Comparison of ENCODE assay signal across 9 mouse cellular contexts in the genomic region with DNA sequence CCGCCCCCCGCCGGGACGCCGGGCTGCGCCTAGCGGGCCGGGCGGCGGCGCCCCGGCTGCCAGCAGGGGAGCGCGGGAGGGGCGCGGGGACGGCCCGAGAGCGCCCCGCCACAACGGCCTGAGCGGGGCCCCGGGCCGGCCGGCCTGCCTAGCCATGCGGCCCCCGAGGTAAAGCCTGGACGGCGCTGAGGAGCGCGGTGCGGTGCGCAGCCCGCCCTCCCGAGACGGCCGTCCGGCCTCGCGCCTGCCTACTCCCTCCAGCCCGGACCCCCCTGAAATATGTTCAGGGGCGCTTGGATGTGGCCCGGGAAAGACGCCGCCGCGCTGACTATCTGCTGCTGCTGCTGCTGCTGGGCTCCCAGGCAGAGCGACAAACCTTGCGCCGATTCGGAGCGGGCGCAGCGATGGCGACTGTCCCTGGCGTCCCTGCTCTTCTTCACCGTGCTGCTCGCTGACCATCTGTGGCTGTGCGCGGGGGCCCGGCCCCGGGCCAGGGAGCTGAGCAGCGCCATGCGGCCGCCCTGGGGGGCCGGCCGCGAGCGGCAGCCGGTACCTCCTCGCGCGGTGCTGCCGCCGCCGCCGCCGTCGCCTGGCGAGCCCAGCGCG. TPM values are rescaled to one million over a fixed set of nuclear protein-coding genes. Genes with fewer than 3 reads are reported as not detected.
DNase-seq lines count a peak whose midpoint lies in the region; ATAC-seq and TF ChIP-seq lines count a peak whose summit lies in the region.
"Had no signal": no experiment of that assay in that cellular context is flagged by ENCODE, and none has a peak within 500 bp of the region (broad histone marks: within the 10 kb centered on the region; RNA-seq: fewer than 3 reads in every experiment).

A gene (plus strand): TSS at position 232 of the 606 bp plus-strand sequence.

- H3K27ac ChIP-seq in heart, embryonic 10.5 days: no peak within 1 kb of the TSS
- no peak within 1 kb of the TSS for H3K27ac ChIP-seq in testis, adult 2 months (ENCODE audit: control insufficient read depth, insufficient read depth, low read depth, low read length)
- H3K27ac ChIP-seq in hindbrain, embryonic 16.5 days (ENCODE audit: low read depth, low read length): peak within 1 kb of the TSS; percentile 66
- no peak within 1 kb of the TSS for H3K27ac ChIP-seq in liver, postnatal 0 days (ENCODE audit: low read depth)

- no peak for TF ChIP-seq CTCF in testis, adult 2 months (IDR thresholded peaks at IDR 0.05; ENCODE audit: control insufficient read depth, insufficient read depth, insufficient replicate concordance, low read depth, low read length)
- no peak for TF ChIP-seq CTCF in liver, postnatal 0 days (IDR thresholded peaks at IDR 0.05; ENCODE audit: low read depth)

- WGBS in heart, embryonic 10.5 days: 28% methylated on average over 64 of the region's 82 CpGs
- WGBS in hindbrain, embryonic 16.5 days: 15% methylated on average over 15 of the region's 82 CpGs
- 23% methylated on average over 37 of the region's 82 CpGs for WGBS in liver, postnatal 0 days (ENCODE audit: insufficient replicate concordance)

- no peak for TF ChIP-seq POLR2A in testis, adult 2 months (IDR thresholded peaks at IDR 0.05; ENCODE audit: control insufficient read depth, low read depth, low read length)

- no peaks in the 10 kb centered on the region for H3K36me3 ChIP-seq in heart, embryonic 10.5 days
- no peaks in the 10 kb centered on the region for H3K36me3 ChIP-seq in testis, adult 2 months (ENCODE audit: control insufficient read depth, insufficient read depth, low read length)
- H3K36me3 ChIP-seq in hindbrain, embryonic 16.5 days (ENCODE audit: control insufficient read depth, insufficient read depth, low read length): no peaks in the 10 kb centered on the region
- H3K36me3 ChIP-seq in liver, postnatal 0 days (replicated peaks; ENCODE audit: insufficient read depth, low read length): no peaks in the 10 kb centered on the region
- H3K36me3 ChIP-seq: G1E had no signal

- H3K9ac ChIP-seq in hindbrain, embryonic 16.5 days (ENCODE audit: low read depth, low read length): peak within 1 kb of the TSS; percentile 69
- H3K9ac ChIP-seq in liver, postnatal 0 days (replicated peaks): no peak within 1 kb of the TSS

- H3K27me3 ChIP-seq in heart, embryonic 10.5 days (ENCODE audit: insufficient read depth, poor library complexity, severe bottlenecking): peaks cover 74% of the 10 kb centered on the region
- H3K27me3 ChIP-seq in testis, adult 2 months (ENCODE audit: control insufficient read depth, insufficient read depth, low read length): no peaks in the 10 kb centered on the region
- H3K27me3 ChIP-seq in hindbrain, embryonic 16.5 days (replicated peaks; ENCODE audit: control insufficient read depth, insufficient read depth, low read length): 0 out of 2 replicates have a peak, but pooled peaks cover 2% of the 10 kb centered on the region
- H3K27me3 ChIP-seq in liver, postnatal 0 days (ENCODE audit: insufficient read depth, low read length): peaks cover 31% of the 10 kb centered on the region

- ATAC-seq in hindbrain, embryonic 16.5 days: peak; percentile 38; the same call in 1 of the 2 replicates
- ATAC-seq in liver, postnatal 0 days: no peak
- ATAC-seq in activated CD4-positive, CD25-positive, alpha-beta regulatory T cell, adult 4 months: no peak

- peak within 1 kb of the TSS; percentile 62 for H3K4me3 ChIP-seq in heart, embryonic 10.5 days
- H3K4me3 ChIP-seq in testis, adult 2 months (ENCODE audit: control insufficient read depth, low read depth, low read length): peak within 1 kb of the TSS; percentile 79
- H3K4me3 ChIP-seq in hindbrain, embryonic 16.5 days (ENCODE audit: low read length): peak within 1 kb of the TSS; percentile 65
- peak within 1 kb of the TSS; percentile 36 for H3K4me3 ChIP-seq in liver, postnatal 0 days (ENCODE audit: low read depth, low read length)

- H3K4me1 ChIP-seq in heart, embryonic 10.5 days: no peaks in the 10 kb centered on the region
- peaks cover 5% of the 10 kb centered on the region for H3K4me1 ChIP-seq in testis, adult 2 months (ENCODE audit: control insufficient read depth, insufficient read depth, low read length)
- no peaks in the 10 kb centered on the region for H3K4me1 ChIP-seq in hindbrain, embryonic 16.5 days (ENCODE audit: control insufficient read depth, insufficient read depth, low read depth, low read length)
- H3K4me1 ChIP-seq in liver, postnatal 0 days (ENCODE audit: insufficient read depth): no peaks in the 10 kb centered on the region

- peak within 1 kb of the TSS; percentile 66 for H3K4me2 ChIP-seq in hindbrain, embryonic 16.5 days (ENCODE audit: low read length)
- H3K4me2 ChIP-seq in liver, postnatal 0 days (ENCODE audit: low read depth, low read length): peak within 1 kb of the TSS; percentile 66

- H3K9me3 ChIP-seq in heart, embryonic 10.5 days: no peaks in the 10 kb centered on the region
- no peaks in the 10 kb centered on the region for H3K9me3 ChIP-seq in hindbrain, embryonic 16.5 days (ENCODE audit: control insufficient read depth, low read length)
- H3K9me3 ChIP-seq in liver, postnatal 0 days (ENCODE audit: low read length): no peaks in the 10 kb centered on the region

- intact Hi-C loops in heart, postnatal 25 days (cut with DNase I): no loop called here

- no peak for DNase-seq in heart, embryonic 10.5 days (ENCODE audit: low spot score)
- DNase-seq in heart, postnatal 25 days (ENCODE audit: low spot score): no peak
- DNase-seq in testis, postnatal 10 days (ENCODE audit: low spot score): no peak
- DNase-seq in liver, postnatal 0 days: no peak
- no peak for DNase-seq in thymus, postnatal 10 days (ENCODE audit: low spot score in 2 of 2)

- no peak for TF ChIP-seq EP300 in liver, postnatal 0 days (IDR thresholded peaks at IDR 0.05; ENCODE audit: low read depth)

RNA-seq across cellular contexts. Expression of the gene that starts here (rescaled TPM):
- 0.10 TPM in 1 of 2 replicates, not detected in the other for polyA plus RNA-seq in heart, embryonic 10.5 days (2016; fragmentation: Nextera tagmentation; extraction: Ambion mirVana)
- not detected for total RNA-seq in heart, postnatal 25 days (2021)
- polyA plus RNA-seq in testis, adult 2 months (2012; rRNA removed): 0.14 and 0.23 TPM in 2 replicates
- polyA plus RNA-seq in hindbrain, embryonic 16.5 days (2015; fragmentation: Nextera tagmentation; extraction: Ambion mirVana): 1.9 and 2.0 TPM in 2 replicates
- not detected in 2 replicates for polyA plus RNA-seq in liver, postnatal 0 days (2015; fragmentation: Nextera tagmentation; extraction: Ambion mirVana)
- not detected for polyA plus RNA-seq in activated CD4-positive, CD25-positive, alpha-beta regulatory T cell, adult 4 months (2017; shearing (Covaris generic))
- polyA plus RNA-seq: G1E had no signal
